Mouse (Mus musculus): ENCODE data around the gene Dek. TPM values are rescaled to one million over a fixed set of nuclear protein-coding genes. Genes with fewer than 3 reads are reported as not detected.

Dek gene
- total RNA-seq, 2 experiments from 2014 or later = 57.4 to 59.4 TPM

DNA sequence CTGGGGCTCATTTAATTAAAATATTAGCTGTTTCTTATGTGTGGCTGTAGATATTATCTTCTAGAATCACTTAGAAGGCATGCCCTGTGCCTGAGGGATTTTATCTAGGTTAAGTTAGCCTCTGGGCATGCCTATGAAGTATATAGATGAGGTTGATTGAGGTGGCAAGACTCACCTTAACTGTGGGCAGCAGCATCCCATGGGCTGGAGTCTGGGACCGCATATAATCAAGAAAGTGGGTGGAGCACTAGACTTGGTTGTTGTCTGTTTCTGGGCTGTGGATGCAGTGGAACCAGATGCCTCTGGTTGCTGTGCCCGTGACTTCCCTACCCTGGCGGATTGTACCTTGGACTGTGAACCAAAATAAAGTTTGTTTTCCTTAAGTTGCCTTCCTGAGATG, 6.1 kb upstream of the Dek start:
- DNase-seq = no peak
- intact Hi-C loops (cut with DNase I) = no loop called here

DNA sequence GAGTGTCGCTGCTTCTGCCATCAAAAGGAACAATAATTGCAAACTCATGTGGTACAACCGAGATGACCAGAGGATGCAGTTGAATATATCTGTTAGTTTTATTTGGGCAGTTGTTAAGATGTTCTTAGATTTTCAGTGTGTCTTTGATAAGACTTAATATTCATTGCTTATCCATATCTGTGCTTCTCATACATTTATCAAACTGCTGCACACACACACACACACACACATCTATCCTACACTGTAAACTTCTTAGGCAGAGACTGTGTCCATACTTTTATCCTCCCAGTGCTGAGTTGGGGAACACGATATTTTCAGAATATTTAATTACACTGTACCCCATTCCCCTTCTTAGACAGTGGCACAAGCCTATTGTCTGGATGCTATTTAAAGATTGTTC, 5.2 kb upstream of the Dek start:
- intact Hi-C loops (cut with DNase I) = no loop called here
- DNase-seq = no peak

DNA sequence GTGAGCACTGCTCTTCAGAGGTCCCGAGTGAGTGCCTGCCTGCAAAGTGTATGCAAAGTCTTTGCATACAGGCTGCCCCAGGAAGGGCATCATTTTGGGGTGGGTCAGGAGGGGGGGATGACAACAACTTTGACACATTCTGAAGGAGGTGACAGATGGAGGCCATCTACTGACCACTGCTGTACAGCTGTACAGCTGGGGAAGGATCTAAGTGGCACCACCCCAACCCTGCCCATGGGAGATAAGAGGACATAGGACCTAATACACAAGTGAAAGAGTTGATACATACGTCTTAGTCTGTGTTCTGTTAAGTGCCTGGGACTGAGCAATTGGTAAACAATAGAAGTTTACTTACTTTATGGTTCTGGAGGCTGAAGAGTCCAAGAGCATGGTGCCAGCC, 3.2 kb upstream of the Dek start:
- no peak for DNase-seq
- intact Hi-C loops (cut with DNase I) = no loop called here

DNA sequence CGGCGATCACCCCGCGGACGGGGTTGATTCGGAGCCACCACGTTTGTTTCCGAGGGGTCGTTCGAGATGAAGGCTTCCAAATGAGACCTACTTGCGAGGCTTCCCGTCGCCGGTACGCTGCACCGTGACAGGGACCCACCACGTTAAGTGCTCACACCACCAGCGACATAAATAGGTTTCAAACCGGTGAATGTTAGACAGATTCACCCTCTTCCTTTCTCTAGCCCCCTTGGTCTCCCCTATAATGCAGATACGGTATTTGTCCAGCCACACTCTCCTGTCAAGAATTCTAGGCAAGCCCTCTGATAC, 533 bp upstream of the Dek start:
- no peak for DNase-seq
- intact Hi-C loops (cut with DNase I) = no loop called here

DNA sequence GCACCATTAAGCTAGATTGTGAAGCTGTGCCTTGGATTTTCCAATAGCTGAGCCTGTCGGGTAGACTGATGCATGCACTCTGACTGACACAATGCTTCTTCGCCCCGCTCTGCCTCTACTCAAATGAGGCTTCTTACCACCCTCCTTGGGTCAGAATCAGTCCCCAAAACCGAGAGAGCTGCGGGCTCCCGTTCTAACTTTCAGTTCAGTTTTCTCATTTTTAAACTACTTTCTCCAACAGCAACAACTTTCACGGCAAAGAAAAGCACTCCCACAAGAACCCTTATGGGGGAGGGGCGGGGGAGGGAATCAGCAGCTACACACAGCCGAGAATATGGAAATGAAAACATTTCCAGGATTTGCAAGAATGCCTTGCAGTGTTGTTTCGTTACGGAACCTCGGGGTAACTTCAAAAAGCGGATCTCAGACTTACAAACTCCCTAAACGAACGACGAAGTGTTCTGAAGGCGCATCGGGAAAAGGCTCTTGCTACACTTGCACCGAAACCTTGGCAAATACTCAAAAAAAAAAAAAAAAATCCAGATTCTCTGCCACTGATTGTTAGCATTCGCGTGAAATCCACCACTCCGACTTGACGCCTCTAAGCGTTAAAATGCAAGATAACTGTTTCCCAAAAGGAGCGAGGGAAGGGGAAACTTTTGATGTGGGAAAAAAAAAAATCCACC, 1.0 kb downstream of the Dek start:
- intact Hi-C loops (cut with DNase I) = no loop called here
- DNase-seq = peak; percentile 42 to 54

DNA sequence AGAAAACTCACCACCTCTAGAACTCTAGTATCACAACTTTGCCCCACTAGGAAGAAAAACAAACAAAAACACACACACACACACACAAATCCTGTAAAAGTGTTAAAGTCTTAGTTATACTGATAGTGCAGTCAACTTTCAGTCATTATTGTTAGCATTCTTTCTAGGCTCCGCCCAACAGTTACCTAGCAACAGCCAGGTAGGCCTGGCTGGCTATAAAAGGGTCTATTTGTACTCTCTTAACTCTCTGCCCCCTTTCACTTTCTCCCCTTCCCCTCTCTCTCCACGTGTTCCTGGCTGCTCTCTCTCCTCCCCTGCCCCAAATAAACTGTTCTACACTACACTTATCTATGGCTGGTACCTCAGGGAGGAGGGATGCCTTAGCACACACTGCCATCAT, 1.9 kb downstream of the Dek start:
- no peak for DNase-seq
- intact Hi-C loops (cut with DNase I) = no loop called here

DNA sequence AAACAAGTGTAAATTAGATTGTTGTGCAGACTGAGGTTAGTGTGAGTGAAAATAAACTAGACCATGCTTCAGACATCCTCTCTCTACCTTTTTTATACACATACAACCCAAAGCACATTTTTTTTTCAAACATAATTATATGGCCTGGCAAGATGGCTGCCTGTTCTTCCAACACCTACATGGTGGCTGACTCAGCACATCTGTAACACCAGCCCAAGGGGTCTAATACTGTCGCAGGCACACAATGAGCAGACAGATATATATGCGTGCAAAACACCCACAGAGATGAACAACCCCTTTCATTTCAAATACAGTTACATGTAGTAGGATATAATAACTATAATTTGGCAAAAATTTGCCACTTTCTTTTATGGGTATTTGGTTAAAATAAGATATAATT, 5.4 kb downstream of the Dek start:
- no peak for DNase-seq
- intact Hi-C loops (cut with DNase I) = no loop called here

DNA sequence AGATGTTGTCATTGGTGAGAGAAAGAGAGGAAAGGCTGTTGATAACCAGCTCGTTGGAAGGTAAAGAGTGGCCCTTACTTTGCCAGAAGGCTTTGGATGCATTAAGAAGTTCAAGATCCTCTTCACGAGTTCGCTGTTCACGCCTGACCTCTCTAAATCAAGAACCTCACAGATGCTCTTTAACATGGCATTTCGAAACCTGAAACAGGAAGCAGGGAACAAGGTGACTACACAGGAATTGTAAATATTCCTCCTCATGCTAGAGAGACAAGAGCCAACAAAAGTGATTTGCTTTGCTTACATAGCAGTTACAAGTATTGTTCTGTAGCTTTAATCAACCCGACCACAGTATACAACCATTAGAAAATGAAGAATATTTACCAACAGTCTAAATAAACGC, 6.7 kb downstream of the Dek start:
- DNase-seq = no peak
- intact Hi-C loops (cut with DNase I) = no loop called here

DNA sequence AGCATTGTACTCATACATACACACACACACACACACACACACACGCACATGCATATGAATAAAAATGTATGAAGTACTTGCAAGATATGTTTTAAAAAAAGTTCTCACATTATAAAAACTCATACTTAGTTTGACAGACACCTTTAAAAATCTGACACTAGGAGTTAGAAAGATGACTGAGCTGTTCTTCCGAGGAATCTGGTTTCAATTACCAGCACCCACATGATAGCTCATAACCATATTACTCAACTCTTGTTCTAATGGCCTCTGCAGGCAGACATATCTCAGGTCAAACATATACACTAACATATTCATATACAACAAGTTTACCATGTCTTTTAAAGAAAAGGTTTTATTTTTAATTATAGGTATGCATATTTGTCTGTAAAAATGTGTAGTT, 9.4 kb downstream of the Dek start:
- no peak for DNase-seq
- intact Hi-C loops (cut with DNase I) = no loop called here

DNA sequence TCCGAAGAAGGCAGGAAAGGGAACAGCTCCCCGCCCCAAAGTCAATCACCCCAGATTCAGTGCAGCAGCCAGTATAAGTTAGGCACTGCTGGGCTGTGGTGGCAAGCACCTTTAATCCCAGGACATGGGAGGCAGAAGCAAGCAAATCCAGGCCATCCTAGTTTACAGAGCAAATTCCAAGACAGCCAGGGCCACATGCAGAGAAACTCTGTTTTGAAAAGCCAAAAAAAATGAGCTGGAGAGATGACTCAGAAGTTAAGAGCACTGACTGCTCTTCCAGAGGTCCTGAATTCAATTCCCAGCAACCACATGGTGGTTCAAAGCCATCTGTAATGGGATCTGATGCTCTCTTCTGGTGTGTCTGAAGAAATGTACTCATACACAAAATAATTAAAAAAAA, 12.2 kb downstream of the Dek start:
- no peak for DNase-seq
- intact Hi-C loops (cut with DNase I) = no loop called here

DNA sequence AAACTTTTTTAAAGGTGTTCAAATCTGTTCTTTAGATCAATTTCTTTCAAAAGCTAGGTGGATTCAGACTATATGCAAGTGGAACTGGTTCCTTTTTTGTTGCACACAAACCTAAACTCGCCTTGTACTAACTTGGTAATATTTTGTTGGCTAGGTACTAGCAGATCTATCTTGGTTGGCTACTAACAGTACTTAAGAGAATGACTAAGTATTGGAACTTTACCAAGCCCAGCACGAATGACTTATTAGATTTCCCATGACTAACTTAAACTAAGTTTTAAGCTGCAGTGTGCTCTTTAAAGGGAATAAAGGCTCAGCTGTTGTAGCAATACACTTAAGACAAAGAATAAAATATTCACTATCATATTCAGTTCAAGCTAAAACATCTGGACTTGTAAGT, 16.7 kb downstream of the Dek start:
- intact Hi-C loops (cut with DNase I) = no loop called here
- DNase-seq = no peak

DNA sequence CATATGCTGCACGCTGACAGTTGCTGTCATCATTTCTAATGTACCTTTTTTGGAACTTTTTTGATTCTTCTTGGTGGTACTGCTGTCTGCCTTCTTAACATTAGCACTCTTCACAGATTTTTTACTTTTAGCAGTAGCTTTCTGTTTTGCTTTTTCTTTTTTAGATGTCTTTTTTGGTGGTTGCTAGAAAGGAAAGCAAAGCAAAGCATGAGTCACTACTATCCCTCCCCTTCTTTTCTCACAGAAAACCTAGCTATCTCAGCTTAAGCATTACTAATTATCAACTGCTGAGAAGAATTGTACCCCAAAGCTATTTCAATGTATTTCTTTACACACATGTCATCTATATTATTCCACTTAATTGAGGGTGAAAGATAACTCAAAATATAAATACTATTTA, 17.6 kb downstream of the Dek start:
- no peak for DNase-seq
- intact Hi-C loops (cut with DNase I) = no loop called here

DNA sequence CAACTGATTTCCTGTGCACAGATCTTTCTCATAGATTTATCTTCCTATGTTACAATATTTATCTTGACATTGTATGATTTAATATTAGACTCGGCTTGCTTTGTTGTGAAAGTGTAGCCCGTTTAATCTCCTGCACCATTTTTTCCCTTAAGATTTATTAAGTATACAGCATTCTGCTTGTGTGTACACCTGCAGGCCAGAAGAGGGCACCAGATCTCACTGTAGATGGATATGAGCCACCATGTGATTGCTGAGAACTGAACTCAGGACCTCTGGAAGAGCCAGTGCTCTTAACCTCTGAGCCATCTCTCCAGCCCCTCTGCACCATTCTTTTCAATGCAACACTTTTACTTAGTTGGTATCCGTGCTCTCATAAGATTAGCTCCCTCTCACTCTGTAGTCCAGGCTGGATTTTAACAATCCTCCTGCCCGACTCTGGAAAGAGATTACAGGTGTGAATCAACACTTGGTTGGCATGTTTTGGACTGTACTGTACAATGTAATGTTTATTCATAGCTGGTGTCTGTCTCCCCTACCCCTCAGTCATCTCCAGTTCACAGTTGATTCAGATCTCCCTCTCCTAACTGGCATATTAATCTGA, 25.0 kb downstream of the Dek start:
- DNase-seq = no peak
- intact Hi-C loops (cut with DNase I) = no loop called here

DNA sequence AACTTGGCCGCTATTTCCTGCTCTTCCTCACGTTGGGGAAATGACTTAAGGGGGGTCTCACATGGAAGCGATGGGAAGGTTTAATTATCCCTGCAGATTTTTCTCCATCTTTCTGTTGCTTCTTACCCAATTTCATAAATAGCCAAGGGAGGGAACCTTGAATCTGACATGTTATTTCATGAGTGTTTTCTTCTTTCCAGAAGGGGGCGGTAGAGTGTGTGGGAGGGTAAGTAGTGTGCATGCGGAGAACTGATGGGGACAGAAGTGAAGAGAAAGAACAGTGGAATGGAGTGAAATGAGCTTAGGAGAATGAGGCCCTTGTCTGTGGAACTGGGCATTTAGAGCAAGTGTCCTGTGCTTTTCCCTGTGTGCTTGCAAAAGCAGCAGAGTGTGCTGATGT, 27.2 kb downstream of the Dek start:
- no peak for DNase-seq
- intact Hi-C loops (cut with DNase I) = no loop called here

DNA sequence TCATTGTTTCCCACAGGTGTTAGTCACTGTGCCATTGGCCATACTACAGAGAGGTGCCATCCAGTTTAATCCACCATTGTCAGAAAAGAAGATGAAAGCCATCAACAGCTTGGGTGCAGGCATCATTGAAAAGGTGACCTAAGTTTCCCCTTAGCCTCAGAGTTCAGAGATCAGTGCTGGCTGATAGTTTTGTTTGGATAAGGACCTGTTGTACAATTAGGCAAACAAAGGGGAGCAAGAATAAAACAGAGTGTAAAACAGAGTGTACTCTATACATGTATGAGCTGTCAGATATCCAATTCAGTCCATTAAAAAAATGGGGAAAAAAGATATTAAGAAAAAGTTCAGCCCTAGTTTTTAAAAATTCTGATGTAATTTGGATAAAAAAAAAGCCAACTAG, 28.6 kb downstream of the Dek start:
- no peak for DNase-seq
- intact Hi-C loops (cut with DNase I) = no loop called here

DNA sequence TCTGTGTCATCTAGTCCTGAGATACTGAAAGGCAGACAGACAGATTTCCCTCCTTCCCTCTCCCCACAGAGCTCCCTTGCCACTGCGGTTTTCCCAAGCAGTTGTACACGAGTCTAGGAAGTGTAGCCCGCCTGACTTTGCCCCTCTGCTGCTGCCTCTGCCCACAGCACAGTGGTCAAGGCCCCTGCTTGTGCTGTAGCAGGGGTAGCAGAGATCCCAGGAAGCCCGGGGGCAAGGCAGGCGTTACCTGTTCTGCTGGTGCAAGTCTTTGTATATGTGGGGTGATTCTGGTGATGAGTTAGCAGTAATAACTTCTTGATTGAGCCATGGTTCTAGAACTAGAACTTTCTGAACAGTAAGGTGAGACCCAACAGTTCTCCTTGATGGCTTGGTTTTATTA, 29.8 kb downstream of the Dek start:
- intact Hi-C loops (cut with DNase I) = no loop called here

DNA sequence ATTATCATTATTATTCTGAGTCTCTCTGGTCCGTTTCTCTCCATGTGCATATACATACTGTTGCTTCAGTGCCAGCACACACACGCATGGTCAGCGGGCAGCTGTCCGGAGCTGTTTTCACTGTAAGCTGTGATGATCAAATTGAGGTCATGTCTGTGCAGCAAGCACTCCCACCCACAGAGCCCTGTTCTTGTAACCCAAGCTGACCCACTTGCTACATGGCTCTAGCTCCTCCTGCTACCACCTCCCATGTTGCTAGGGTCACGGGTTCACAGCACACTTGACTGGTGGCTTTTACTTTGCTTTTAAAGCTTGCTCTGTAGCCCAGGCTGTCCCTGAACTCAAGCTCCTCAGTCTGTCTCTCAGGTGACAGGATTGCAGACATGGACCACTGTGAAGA, 33.5 kb downstream of the Dek start:
- intact Hi-C loops (cut with DNase I) = no loop called here
- DNase-seq = no peak

More for the DNA sequence above, 29.8 kb downstream of the Dek start:
- DNase-seq = no peak

DNA sequence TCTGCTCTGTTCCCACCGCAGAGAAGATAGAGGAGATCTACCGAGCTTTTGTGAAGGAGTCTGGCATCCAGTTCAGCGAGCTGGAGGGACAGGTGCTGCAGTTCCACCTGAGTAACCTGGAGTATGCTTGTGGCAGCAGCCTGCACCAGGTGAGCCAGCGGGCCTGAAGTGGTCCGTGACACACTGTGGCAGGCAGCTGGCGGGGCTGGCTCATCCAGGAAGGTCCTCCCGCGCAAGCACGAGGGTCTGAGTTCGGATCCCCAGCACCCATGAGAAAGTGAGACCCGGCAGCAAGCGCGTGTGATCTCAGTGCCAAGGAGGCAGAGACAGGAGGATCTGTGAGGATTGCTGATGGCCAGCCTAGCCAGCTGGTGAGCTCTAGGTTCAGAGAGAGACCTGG, 34.1 kb downstream of the Dek start:
- intact Hi-C loops (cut with DNase I) = no loop called here
- no peak for DNase-seq

DNA sequence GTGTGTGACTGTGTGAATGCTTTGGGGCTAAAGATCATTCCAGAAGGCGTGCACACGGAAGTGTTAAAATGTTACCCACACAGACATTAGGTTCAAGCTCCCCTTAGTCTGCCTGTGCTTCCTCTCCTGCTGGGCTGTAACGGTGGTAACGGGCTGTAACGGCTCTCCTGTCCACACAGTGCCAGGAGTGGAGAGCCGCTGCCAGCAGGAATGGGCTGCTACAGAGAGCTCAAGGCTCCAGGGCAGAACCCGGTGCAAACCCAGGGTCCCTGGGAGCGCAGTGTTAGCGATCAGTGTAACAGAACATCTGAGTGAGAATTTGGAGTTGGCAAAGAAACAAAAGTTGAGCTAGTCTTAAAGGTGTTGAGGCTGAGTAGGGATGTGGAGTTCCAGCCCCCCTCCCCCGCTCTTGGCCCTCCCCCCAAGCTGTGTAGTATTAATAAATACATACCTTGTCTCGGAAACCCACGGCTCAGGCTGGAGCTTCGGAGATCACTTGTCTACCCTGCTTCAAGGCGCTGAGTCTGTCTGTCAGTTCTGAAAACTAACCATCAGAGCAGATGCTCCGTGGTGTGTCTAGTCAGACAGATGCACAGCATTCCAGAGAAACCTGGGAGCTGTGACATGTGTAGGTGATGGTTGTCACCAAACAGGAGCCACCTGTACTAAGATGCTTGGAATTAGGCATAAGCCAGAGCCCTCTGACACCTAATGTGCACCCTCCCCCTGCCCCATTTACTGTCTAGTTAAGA, 35.5 kb downstream of the Dek start:
- intact Hi-C loops (cut with DNase I) = no loop called here

DNA sequence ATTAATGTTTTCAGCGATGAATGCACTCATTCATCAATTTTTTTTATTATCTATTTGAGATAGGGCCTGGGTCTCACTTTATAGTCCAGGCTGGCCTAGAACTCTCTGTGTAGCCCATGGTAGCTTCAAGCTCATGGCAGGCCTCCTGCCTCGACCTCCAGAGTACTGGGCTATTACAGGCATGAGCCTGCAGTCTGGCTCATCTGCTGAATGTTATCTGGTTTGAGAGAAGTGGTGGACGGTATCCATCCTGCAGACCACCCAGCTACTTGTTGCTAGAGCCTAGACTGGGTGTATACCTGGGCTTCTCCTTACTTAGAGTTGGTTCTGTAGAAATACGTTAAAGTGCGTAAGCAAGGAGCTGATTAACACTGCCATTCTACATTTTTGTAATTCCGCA, 39.0 kb downstream of the Dek start:
- DNase-seq = no peak
- intact Hi-C loops (cut with DNase I) = no loop called here

More for the DNA sequence above, 35.5 kb downstream of the Dek start:
- no peak for DNase-seq

DNA sequence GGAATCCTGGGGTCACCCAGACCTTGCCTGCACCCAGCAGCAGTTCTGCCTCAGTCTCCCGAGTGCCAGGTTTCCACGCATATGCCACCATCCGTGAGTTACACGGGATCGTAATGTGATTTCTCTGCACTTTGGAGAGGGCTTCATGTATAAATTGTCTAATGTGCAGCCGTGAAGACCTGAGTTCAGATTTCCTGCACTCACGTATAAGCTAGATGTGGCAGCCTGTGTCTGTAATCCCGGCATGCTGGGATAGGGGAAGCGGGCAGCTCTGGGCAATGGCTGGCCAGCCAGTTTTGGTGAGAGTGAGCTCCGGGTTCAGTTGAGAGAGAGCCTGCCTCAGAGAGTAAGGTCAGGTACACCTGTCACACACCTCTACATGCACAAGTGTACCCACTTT, 39.5 kb downstream of the Dek start:
- no peak for DNase-seq
- intact Hi-C loops (cut with DNase I) = no loop called here

DNA sequence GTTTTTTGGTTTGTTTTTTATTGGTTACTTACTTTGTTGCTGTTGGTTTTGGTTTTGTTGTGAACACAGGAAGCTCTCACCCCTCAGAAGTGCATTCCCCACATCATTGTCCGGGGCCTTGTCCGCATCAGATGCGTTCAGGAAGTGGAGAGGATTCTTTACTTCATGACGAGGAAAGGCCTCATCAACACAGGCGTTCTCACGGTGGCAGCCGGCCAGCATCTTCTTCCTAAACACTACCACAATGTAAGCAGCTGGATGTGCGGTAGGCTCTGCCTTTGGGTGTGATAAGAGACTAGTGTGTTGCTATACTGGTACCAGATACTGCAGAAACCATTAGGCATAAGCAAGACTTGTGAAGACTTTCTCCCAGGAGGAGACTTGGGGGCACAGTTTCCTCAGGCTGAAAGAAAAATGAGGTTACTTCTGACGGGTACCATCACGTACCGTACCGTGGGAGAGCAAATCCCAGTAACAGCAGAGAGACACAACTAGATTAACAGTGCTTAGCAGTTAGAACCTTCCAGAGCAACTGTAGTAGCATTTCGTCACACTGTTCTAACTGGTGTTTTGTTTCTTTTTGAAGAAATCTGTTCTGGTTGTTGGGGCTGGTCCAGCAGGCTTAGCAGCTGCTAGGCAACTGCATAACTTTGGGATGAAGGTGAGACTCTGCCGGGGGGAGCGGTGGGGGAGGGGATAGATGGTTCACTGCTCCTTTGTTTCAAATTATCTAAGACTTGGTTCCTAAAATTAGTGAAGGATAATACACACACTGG, 41.8 kb downstream of the Dek start:
- intact Hi-C loops (cut with DNase I) = no loop called here
- no peak for DNase-seq
